Mouse (Mus musculus): ENCODE data around the gene Klf7. TPM values are rescaled to one million over a fixed set of nuclear protein-coding genes. Genes with fewer than 3 reads are reported as not detected.

The Klf7 gene
- polyA plus RNA-seq, 1 experiment from 2014 or later = 33.1 TPM

DNA sequence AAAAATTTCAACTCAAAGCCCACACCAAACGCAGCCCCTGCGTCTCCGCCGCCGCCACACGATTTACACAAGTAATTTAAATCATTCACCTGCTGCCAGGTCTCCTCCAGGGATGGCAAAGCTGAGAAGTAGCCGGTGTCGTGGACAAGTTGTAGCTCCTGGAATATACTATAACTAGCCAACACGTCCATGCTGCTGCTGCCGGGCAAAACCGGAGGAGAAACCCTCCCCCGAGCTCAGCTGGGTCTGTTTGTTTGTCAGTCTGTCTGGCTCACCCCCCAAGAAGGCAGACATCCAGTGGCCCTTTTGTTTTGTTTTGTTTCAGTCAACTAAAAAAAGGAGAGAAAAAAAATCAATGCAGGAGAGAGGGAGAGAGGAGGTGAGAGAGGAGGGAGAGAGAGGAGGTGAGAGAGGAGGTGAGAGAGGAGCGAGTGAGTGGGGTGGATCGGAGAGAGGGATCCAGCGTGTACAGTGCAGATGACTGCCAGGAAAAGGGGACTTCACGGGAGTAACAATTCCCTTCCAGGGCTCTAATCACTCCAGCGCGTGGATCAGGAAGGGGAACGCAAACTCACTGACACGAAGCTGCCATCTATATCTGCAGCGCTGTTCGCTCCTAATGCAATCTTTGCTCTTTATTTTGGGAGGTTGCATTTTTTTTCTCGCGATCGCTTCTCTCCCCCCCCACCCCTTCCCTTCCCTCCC is 1.1 kb downstream of the Klf7 start:
- no peaks in the 10 kb centered on the region for H3K36me3 ChIP-seq (ENCODE audit: control insufficient read depth, insufficient read depth, low read length)
- H3K9me3 ChIP-seq (ENCODE audit: control insufficient read depth, low read length) = no peaks in the 10 kb centered on the region
- peak overlapping the region; percentile 83 for H3K4me3 ChIP-seq (ENCODE audit: low read depth, low read length)
- H3K27ac ChIP-seq (ENCODE audit: low read depth) = peak overlapping the region; percentile 100
- ATAC-seq (replicated peaks; ENCODE audit: low FRiP score, low TSS enrichment, low read depth) (peak; percentile 57), DNase-seq (ENCODE audit: low spot score) (peak; percentile 88)
- no peaks in the 10 kb centered on the region for H3K27me3 ChIP-seq (replicated peaks; ENCODE audit: control insufficient read depth, insufficient read depth, low read length)
- peaks cover 24% of the 10 kb centered on the region; the same call in 1 of the 2 replicates for H3K4me1 ChIP-seq (replicated peaks; ENCODE audit: control insufficient read depth, insufficient read depth, low read length)
- H3K4me2 ChIP-seq (ENCODE audit: low read length) = peak overlapping the region; percentile 80
- peak overlapping the region; percentile 91 for H3K9ac ChIP-seq (ENCODE audit: low read length)
- WGBS = under 1% methylated on average over 25 of the region's 25 CpGs

GRCm38 (mm10) chr1:64120421-64120810 is 1.7 kb downstream of the Klf7 start:
- peaks cover 24% of the 10 kb centered on the region; the same call in 1 of the 2 replicates for H3K4me1 ChIP-seq (replicated peaks; ENCODE audit: control insufficient read depth, insufficient read depth, low read length)
- WGBS = under 1% methylated on average over 13 of the region's 13 CpGs
- no peaks in the 10 kb centered on the region for H3K36me3 ChIP-seq (ENCODE audit: control insufficient read depth, insufficient read depth, low read length)
- DNase-seq (ENCODE audit: low spot score) (peak; percentile 74), ATAC-seq (replicated peaks; ENCODE audit: low FRiP score, low TSS enrichment, low read depth) (no peak)
- peak overlapping the region; percentile 83 for H3K4me3 ChIP-seq (ENCODE audit: low read depth, low read length)
- H3K27me3 ChIP-seq (replicated peaks; ENCODE audit: control insufficient read depth, insufficient read depth, low read length) = no peaks in the 10 kb centered on the region
- no peaks in the 10 kb centered on the region for H3K9me3 ChIP-seq (ENCODE audit: control insufficient read depth, low read length)
- peak overlapping the region; percentile 100 for H3K27ac ChIP-seq (ENCODE audit: low read depth)
- H3K4me2 ChIP-seq (ENCODE audit: low read length) = peak overlapping the region; percentile 80
- peak overlapping the region; percentile 91 for H3K9ac ChIP-seq (ENCODE audit: low read length)

GRCm38 (mm10) chr1:64119851-64120250 is 2.2 kb downstream of the Klf7 start:
- no peaks in the 10 kb centered on the region for H3K36me3 ChIP-seq (ENCODE audit: control insufficient read depth, insufficient read depth, low read length)
- H3K9ac ChIP-seq (ENCODE audit: low read length) = peak overlapping the region; percentile 91
- DNase-seq (ENCODE audit: low spot score) (peak; percentile 66), ATAC-seq (replicated peaks; ENCODE audit: low FRiP score, low TSS enrichment, low read depth) (no peak)
- H3K27ac ChIP-seq (ENCODE audit: low read depth) = peak overlapping the region; percentile 100
- no peaks in the 10 kb centered on the region for H3K27me3 ChIP-seq (replicated peaks; ENCODE audit: control insufficient read depth, insufficient read depth, low read length)
- 3% methylated on average over 8 of the region's 8 CpGs for WGBS
- H3K9me3 ChIP-seq (ENCODE audit: control insufficient read depth, low read length) = no peaks in the 10 kb centered on the region
- peak overlapping the region; percentile 83 for H3K4me3 ChIP-seq (ENCODE audit: low read depth, low read length)
- H3K4me1 ChIP-seq (replicated peaks; ENCODE audit: control insufficient read depth, insufficient read depth, low read length) = peaks cover 24% of the 10 kb centered on the region; the same call in 1 of the 2 replicates
- H3K4me2 ChIP-seq (ENCODE audit: low read length) = peak overlapping the region; percentile 80

DNA sequence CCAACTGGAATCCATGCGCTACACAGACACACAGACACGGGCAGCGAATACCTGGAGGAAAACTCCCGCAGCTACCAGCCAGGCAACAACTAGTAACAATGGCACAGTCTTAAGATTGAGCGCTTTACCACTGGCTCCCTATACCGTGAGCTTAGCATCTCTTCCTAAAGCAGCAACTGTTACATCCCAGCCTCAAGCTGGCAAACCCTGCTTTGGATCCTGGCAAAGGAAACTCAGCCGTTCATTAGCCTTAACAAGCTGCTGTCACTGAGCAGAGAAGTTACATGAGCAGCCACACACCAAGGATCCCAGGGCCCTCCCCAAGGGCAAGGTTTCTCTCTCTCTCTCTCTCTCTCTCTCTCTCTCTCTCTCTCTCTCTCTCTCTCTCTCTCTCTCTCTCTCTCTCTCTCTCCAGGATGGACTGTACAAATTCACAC is 2.7 kb downstream of the Klf7 start:
- Histone ChIP-seq H3K27me3 (replicated peaks; ENCODE audit: control insufficient read depth, insufficient read depth, low read length) (no peaks in the 10 kb centered on the region), H3K4me1 (replicated peaks; ENCODE audit: control insufficient read depth, insufficient read depth, low read length) (peaks cover 24% of the 10 kb centered on the region; the same call in 1 of the 2 replicates), H3K27ac (ENCODE audit: low read depth) (peak overlapping the region; percentile 100), H3K9ac (ENCODE audit: low read length) (peak overlapping the region; percentile 91), H3K9me3 (ENCODE audit: control insufficient read depth, low read length) (no peaks in the 10 kb centered on the region), H3K4me2 (ENCODE audit: low read length) (peak overlapping the region; percentile 80), H3K36me3 (ENCODE audit: control insufficient read depth, insufficient read depth, low read length) (no peaks in the 10 kb centered on the region), H3K4me3 (ENCODE audit: low read depth, low read length) (peak overlapping the region; percentile 83)
- DNase-seq (ENCODE audit: low spot score) = peak; percentile 75
- WGBS = 9% methylated on average over 7 of the region's 7 CpGs
- ATAC-seq (replicated peaks; ENCODE audit: low FRiP score, low TSS enrichment, low read depth) = no peak

GRCm38 (mm10) chr1:64118285-64119170 is 3.6 kb downstream of the Klf7 start:
- WGBS = 29% methylated on average over 6 of the region's 6 CpGs
- Histone ChIP-seq H3K4me1 (replicated peaks; ENCODE audit: control insufficient read depth, insufficient read depth, low read length) (peaks cover 24% of the 10 kb centered on the region; the same call in 1 of the 2 replicates), H3K27me3 (replicated peaks; ENCODE audit: control insufficient read depth, insufficient read depth, low read length) (no peaks in the 10 kb centered on the region), H3K4me2 (ENCODE audit: low read length) (peak overlapping the region; percentile 80), H3K9ac (ENCODE audit: low read length) (peak overlapping the region; percentile 91), H3K4me3 (ENCODE audit: low read depth, low read length) (peak overlapping the region; percentile 83), H3K9me3 (ENCODE audit: control insufficient read depth, low read length) (no peaks in the 10 kb centered on the region), H3K36me3 (ENCODE audit: control insufficient read depth, insufficient read depth, low read length) (no peaks in the 10 kb centered on the region), H3K27ac (ENCODE audit: low read depth) (peak overlapping the region; percentile 100)
- DNase-seq (ENCODE audit: low spot score) (no peak), ATAC-seq (replicated peaks; ENCODE audit: low FRiP score, low TSS enrichment, low read depth) (no peak)

DNA sequence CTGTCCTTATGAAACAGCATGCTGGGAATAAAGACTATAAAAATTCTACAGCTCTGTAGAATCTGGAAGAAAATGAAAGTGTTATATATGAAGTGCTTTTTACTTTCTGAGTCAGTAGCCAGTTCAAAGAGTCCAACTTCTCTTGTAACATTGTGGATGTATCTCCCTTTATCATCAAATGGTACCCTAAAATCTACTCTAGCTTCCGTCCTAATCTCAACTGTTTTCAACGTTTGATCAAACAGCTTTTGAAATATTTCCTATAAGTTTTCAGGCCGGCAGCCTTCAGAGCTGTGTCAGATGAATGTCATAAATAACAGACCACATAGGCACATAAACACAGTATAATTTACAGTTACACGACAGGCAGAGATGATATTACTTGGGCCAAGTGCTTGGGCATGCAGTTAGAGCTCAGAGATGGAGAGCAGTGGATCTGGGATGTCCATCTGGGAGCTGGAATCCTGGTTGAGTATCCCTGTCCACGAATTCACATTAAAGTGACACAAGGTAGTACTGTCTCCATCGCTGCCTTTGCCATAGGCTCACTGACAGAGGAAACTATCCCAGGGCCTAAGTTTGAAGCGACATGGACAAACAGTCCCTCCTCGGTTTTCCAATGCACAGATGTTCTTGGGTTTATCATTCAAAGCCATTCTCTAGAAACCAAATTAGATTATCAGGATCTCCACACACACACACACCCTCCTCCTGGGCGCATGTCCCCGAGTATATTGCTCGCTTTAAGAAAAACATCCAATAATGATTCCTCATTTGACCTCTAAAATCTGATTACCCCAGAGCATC is 4.4 kb downstream of the Klf7 start:
- no peak for DNase-seq (ENCODE audit: low spot score)
- ATAC-seq (replicated peaks; ENCODE audit: low FRiP score, low TSS enrichment, low read depth) = no peak
- Histone ChIP-seq H3K4me1 (replicated peaks; ENCODE audit: control insufficient read depth, insufficient read depth, low read length) (peaks cover 22% of the 10 kb centered on the region; the same call in 1 of the 2 replicates), H3K9ac (ENCODE audit: low read length) (no peak overlapping the region), H3K27me3 (replicated peaks; ENCODE audit: control insufficient read depth, insufficient read depth, low read length) (no peaks in the 10 kb centered on the region), H3K4me3 (ENCODE audit: low read depth, low read length) (0 out of 2 replicates have a peak overlapping the region, but pooled peaks have one; percentile 83), H3K9me3 (ENCODE audit: control insufficient read depth, low read length) (no peaks in the 10 kb centered on the region), H3K4me2 (ENCODE audit: low read length) (peak overlapping the region; percentile 80), H3K27ac (ENCODE audit: low read depth) (no peak overlapping the region), H3K36me3 (ENCODE audit: control insufficient read depth, insufficient read depth, low read length) (no peaks in the 10 kb centered on the region)
- 66% methylated on average over 11 of the region's 11 CpGs for WGBS

DNA sequence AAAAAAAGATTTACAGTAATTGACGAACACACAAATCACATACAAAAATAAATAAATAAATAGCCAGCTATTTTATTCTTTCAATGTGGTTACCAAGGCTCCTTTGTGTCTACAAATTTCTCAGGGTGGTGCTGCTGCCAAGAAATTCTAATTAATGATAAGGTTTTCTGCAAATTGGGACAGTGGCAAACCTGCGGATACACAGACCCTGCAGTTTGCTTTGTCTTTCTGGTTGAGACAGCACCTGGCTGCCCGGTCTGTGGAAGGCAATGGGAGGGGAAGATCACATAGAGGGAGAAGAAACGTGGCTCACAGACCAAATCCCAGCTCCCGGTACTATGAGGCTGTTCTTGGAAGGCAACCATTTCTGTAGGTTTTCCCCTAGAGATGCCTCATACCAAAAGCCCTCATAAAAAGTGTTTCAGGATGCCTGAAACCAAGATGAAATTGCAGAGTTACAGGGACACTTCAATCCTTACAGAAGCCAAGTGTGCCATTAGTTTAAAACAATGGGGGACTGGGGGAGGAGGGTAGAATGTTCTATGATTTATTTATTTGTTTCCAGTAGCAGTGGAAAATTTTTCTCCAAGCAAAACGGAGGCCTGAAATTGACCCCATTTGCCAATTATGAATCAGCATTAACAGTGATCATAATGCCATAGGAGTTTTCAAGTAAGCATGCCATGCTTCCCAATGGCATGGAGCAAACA is 5.2 kb downstream of the Klf7 start:
- Histone ChIP-seq H3K27ac (ENCODE audit: low read depth) (no peak overlapping the region), H3K4me1 (replicated peaks; ENCODE audit: control insufficient read depth, insufficient read depth, low read length) (peaks cover 18% of the 10 kb centered on the region; the same call in 1 of the 2 replicates), H3K36me3 (ENCODE audit: control insufficient read depth, insufficient read depth, low read length) (no peaks in the 10 kb centered on the region), H3K9me3 (ENCODE audit: control insufficient read depth, low read length) (no peaks in the 10 kb centered on the region), H3K4me2 (ENCODE audit: low read length) (no peak overlapping the region), H3K4me3 (ENCODE audit: low read depth, low read length) (no peak overlapping the region), H3K9ac (ENCODE audit: low read length) (no peak overlapping the region), H3K27me3 (replicated peaks; ENCODE audit: control insufficient read depth, insufficient read depth, low read length) (no peaks in the 10 kb centered on the region)
- 63% methylated on average over 6 of the region's 6 CpGs for WGBS
- no peak for DNase-seq (ENCODE audit: low spot score)
- no peak for ATAC-seq (replicated peaks; ENCODE audit: low FRiP score, low TSS enrichment, low read depth)
